Mouse (Mus musculus): Measurements from ENCODE around the gene Ranbp6. TPM values are rescaled to one million over a fixed set of nuclear protein-coding genes. Genes with fewer than 3 reads are reported as not detected.
A peak's percentile ranks its signal among the peaks of the same experiment; 100 is the strongest.

Gene Ranbp6
- polyA plus RNA-seq, 1 experiment from 2014 or later: 42.4 TPM

GRCm38 (mm10) chr19:29838171-29838570, 25.4 kb upstream of the Ranbp6 start:
- no peaks in the 10 kb centered on the region for H3K9me3 ChIP-seq
- 60% methylated on average over 1 of the region's 1 CpGs for WGBS

GRCm38 (mm10) chr19:29835364-29836034, 22.7 kb upstream of the Ranbp6 start:
- H3K4me1 ChIP-seq (replicated peaks): no peaks in the 10 kb centered on the region
- WGBS: 65% methylated on average over 3 of the region's 3 CpGs
- no peaks in the 10 kb centered on the region for H3K27me3 ChIP-seq
- no peaks in the 10 kb centered on the region for H3K36me3 ChIP-seq
- no peaks in the 10 kb centered on the region for H3K9me3 ChIP-seq
- H3K4me3 ChIP-seq: no peak overlapping the region
- no peak overlapping the region for H3K4me2 ChIP-seq
- H3K27ac ChIP-seq (replicated peaks): no peak overlapping the region
- ATAC-seq (ENCODE audit: low read depth): no peak
- H3K9ac ChIP-seq: no peak overlapping the region

More at GRCm38 (mm10) chr19:29838171-29838570, 25.4 kb upstream of the Ranbp6 start:
- H3K27me3 ChIP-seq: no peaks in the 10 kb centered on the region
- peaks cover 3% of the 10 kb centered on the region for H3K4me1 ChIP-seq (replicated peaks)
- no peak overlapping the region for H3K9ac ChIP-seq
- no peak overlapping the region for H3K27ac ChIP-seq (replicated peaks)
- ATAC-seq (ENCODE audit: low read depth): no peak
- no peak overlapping the region for H3K4me2 ChIP-seq
- no peaks in the 10 kb centered on the region for H3K36me3 ChIP-seq
- no peak overlapping the region for H3K4me3 ChIP-seq

GRCm38 (mm10) chr19:29830911-29831310, 18.1 kb upstream of the Ranbp6 start:
- ATAC-seq (ENCODE audit: low read depth): no peak
- no peaks in the 10 kb centered on the region for H3K27me3 ChIP-seq
- H3K27ac ChIP-seq (replicated peaks): no peak overlapping the region
- no peak overlapping the region for H3K4me3 ChIP-seq
- H3K9ac ChIP-seq: no peak overlapping the region
- no peaks in the 10 kb centered on the region for H3K4me1 ChIP-seq (replicated peaks)
- no peaks in the 10 kb centered on the region for H3K36me3 ChIP-seq
- H3K9me3 ChIP-seq: no peaks in the 10 kb centered on the region
- H3K4me2 ChIP-seq: no peak overlapping the region
- WGBS: 74% methylated on average over 2 of the region's 2 CpGs

GRCm38 (mm10) chr19:29828558-29828957, 15.8 kb upstream of the Ranbp6 start:
- no peak overlapping the region for H3K4me2 ChIP-seq
- no peak overlapping the region for H3K27ac ChIP-seq (replicated peaks)
- H3K9ac ChIP-seq: no peak overlapping the region
- 81% methylated on average over 5 of the region's 5 CpGs for WGBS
- no peak for ATAC-seq (ENCODE audit: low read depth)
- no peaks in the 10 kb centered on the region for H3K9me3 ChIP-seq
- no peak overlapping the region for H3K4me3 ChIP-seq
- no peaks in the 10 kb centered on the region for H3K27me3 ChIP-seq
- H3K4me1 ChIP-seq (replicated peaks): no peaks in the 10 kb centered on the region
- no peaks in the 10 kb centered on the region for H3K36me3 ChIP-seq

- 73% methylated on average over 1 of the region's 1 CpGs for WGBS
- Histone ChIP-seq H3K4me1 (replicated peaks) (no peaks in the 10 kb centered on the region), H3K9me3 (no peaks in the 10 kb centered on the region), H3K4me3 (no peak overlapping the region), H3K27me3 (no peaks in the 10 kb centered on the region), H3K4me2 (no peak overlapping the region), H3K9ac (no peak overlapping the region), H3K36me3 (no peaks in the 10 kb centered on the region), H3K27ac (replicated peaks) (no peak overlapping the region)
- 0 out of 2 replicates have a peak, but pooled peaks have one; percentile 50 for ATAC-seq (ENCODE audit: low read depth)
Observed at GRCm38 (mm10) chr19:29826686-29827085, 13.9 kb upstream of the Ranbp6 start.

- no peak overlapping the region for H3K9ac ChIP-seq
- ATAC-seq (ENCODE audit: low read depth): no peak
- H3K4me1 ChIP-seq (replicated peaks): no peaks in the 10 kb centered on the region
- H3K9me3 ChIP-seq: no peaks in the 10 kb centered on the region
- no peaks in the 10 kb centered on the region for H3K36me3 ChIP-seq
- no peak overlapping the region for H3K4me3 ChIP-seq
- H3K27me3 ChIP-seq: no peaks in the 10 kb centered on the region
- H3K27ac ChIP-seq (replicated peaks): no peak overlapping the region
- WGBS: 59% methylated on average over 2 of the region's 2 CpGs
- no peak overlapping the region for H3K4me2 ChIP-seq
Observed at GRCm38 (mm10) chr19:29825003-29825402, 12.2 kb upstream of the Ranbp6 start.

GRCm38 (mm10) chr19:29824034-29824700, 11.4 kb upstream of the Ranbp6 start:
- no peak for ATAC-seq (ENCODE audit: low read depth)
- Histone ChIP-seq H3K36me3 (no peaks in the 10 kb centered on the region), H3K27ac (replicated peaks) (no peak overlapping the region), H3K4me1 (replicated peaks) (no peaks in the 10 kb centered on the region), H3K9me3 (no peaks in the 10 kb centered on the region), H3K4me3 (no peak overlapping the region), H3K9ac (no peak overlapping the region), H3K4me2 (no peak overlapping the region), H3K27me3 (no peaks in the 10 kb centered on the region)
- 48% methylated on average over 6 of the region's 6 CpGs for WGBS

- no peaks in the 10 kb centered on the region for H3K4me1 ChIP-seq (replicated peaks)
- WGBS: 64% methylated on average over 12 of the region's 12 CpGs
- H3K9me3 ChIP-seq: no peaks in the 10 kb centered on the region
- no peak overlapping the region for H3K4me3 ChIP-seq
- H3K4me2 ChIP-seq: no peak overlapping the region
- ATAC-seq (ENCODE audit: low read depth): no peak
- H3K27ac ChIP-seq (replicated peaks): no peak overlapping the region
- H3K36me3 ChIP-seq: no peaks in the 10 kb centered on the region
- H3K27me3 ChIP-seq: no peaks in the 10 kb centered on the region
- no peak overlapping the region for H3K9ac ChIP-seq
Observed at GRCm38 (mm10) chr19:29823456-29824010, 10.8 kb upstream of the Ranbp6 start.

- Histone ChIP-seq H3K4me3 (no peak overlapping the region), H3K27ac (replicated peaks) (no peak overlapping the region), H3K4me2 (no peak overlapping the region), H3K27me3 (no peaks in the 10 kb centered on the region), H3K9me3 (no peaks in the 10 kb centered on the region), H3K9ac (no peak overlapping the region), H3K4me1 (replicated peaks) (no peaks in the 10 kb centered on the region), H3K36me3 (no peaks in the 10 kb centered on the region)
- ATAC-seq (ENCODE audit: low read depth): no peak
Observed at GRCm38 (mm10) chr19:29820966-29821365, 8.2 kb upstream of the Ranbp6 start.

- Histone ChIP-seq H3K9me3 (no peaks in the 10 kb centered on the region), H3K4me2 (no peak overlapping the region), H3K4me1 (replicated peaks) (peaks cover 52% of the 10 kb centered on the region), H3K36me3 (peaks cover 26% of the 10 kb centered on the region), H3K9ac (no peak overlapping the region), H3K27ac (replicated peaks) (no peak overlapping the region), H3K4me3 (no peak overlapping the region), H3K27me3 (0 out of 2 replicates have a peak, but pooled peaks cover 3% of the 10 kb centered on the region)
- ATAC-seq (ENCODE audit: low read depth): no peak
- WGBS: 96% methylated on average over 5 of the region's 5 CpGs
Observed at GRCm38 (mm10) chr19:29810022-29810421, 2.8 kb downstream of the Ranbp6 start.

GRCm38 (mm10) chr19:29805917-29806785, 6.6 kb downstream of the Ranbp6 start, which contains the start of gene 9930021J03Rik:
9930021J03Rik (minus strand) TSS chr19:29805989.
- Histone ChIP-seq H3K9me3 (no peaks in the 10 kb centered on the region), H3K9ac (peak within 1 kb of the TSS; percentile 93), H3K4me2 (peak within 1 kb of the TSS; percentile 97), H3K36me3 (peaks cover 22% of the 10 kb centered on the region), H3K4me1 (replicated peaks) (peaks cover 55% of the 10 kb centered on the region), H3K27ac (replicated peaks) (peak within 1 kb of the TSS; percentile 96), H3K4me3 (peak within 1 kb of the TSS; percentile 96), H3K27me3 (no peaks in the 10 kb centered on the region)
- WGBS: under 1% methylated on average over 33 of the region's 95 CpGs
- peak; percentile 94 for ATAC-seq (ENCODE audit: low read depth)

Measured in neural tube, embryonic 13.5 days (tissue).